Mouse (Mus musculus): Measurements from ENCODE around the gene Vstm2a.

DNA sequence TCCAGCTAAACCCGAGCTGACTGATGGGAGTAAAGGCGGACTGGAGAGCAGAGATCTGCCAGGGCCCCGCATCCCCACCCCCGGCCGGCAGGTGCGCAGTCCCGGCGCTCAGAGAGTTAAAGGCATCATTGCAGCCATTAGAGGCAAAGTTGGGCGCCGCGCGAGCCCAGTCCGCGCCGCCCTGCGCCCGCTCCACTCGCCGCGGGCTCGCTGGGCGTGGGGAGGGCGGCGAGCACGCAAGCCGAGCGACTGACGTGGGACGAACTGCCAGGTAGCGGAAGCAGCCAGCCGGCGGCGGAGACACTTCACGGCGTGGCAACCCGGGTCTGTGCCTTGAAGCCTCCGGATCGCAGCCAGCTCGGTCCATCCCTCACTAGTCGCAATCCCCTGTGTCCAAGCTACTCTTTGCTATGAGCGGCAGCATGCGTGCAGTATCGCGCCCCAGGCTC is at the start of gene Vstm2a:
- TF ChIP-seq CTCF (IDR thresholded peaks at IDR 0.05; ENCODE audit: low read depth, low read length), result no peak
- TF ChIP-seq POLR2A (IDR thresholded peaks at IDR 0.05; ENCODE audit: insufficient read depth, low read length), result no peak
